Mouse (Mus musculus): ENCODE data around the gene Bicc1. TPM values are rescaled to one million over a fixed set of nuclear protein-coding genes. Genes with fewer than 3 reads are reported as not detected.

Gene Bicc1
- total and polyA plus RNA-seq, 3 experiments, result not detected

DNA sequence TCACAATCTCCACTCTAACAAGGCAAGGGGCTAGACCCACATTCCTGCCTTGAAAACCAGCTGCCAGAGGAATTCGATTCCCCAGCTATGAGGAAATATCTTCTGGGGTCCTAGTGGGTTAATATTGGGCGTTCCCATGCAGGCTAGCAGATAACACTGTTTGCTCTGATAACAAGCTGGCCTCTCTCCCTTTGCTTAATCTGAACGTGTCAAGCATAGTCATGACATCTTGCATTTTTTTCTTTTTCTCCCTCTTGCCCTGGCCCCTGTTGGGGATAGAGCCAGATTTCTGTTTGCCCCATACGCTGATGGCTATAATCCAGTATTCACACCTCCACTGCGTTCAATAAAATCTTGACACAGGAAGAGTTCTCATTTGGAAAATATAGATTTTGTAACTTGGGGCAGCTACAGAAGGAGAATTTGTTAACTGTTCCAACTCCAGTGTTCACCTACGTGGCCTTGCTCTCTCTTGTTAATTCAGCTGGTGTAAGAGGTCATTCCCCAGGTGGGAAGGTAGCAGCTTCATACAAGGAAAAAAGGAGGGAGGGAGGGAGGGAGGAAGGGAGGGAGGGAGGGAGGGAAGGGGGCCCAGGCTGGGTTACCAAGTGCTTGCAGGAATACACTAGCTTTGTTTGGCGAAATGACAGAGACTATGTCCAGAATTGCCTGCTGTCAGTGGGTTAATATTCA, 24.0 kb upstream of the Bicc1 start:
- DNase-seq (ENCODE audit: low read depth, low spot score), result peak; percentile 8
- TF ChIP-seq GATA1 (IDR thresholded peaks at IDR 0.05; ENCODE audit: low read depth, low read length) (peak; percentile 32; the same call in 1 of the 2 replicates), ZNF384 (IDR thresholded peaks at IDR 0.05; ENCODE audit: low read depth, low read length) (no peak)
- Histone ChIP-seq H3K9me3 (replicated peaks; ENCODE audit: insufficient read depth, low read length) (no peaks in the 10 kb centered on the region), H3K36me3 (ENCODE audit: control insufficient read depth in 1 of 2, insufficient read depth in 2 of 2, low read length in 2 of 2) (0 out of 4 replicates have a peak, but pooled peaks cover 0 to 2% of the 10 kb centered on the region in 2 experiments), H3K27ac (ENCODE audit: control insufficient read depth, low read depth, low read length) (no peak overlapping the region), H3K4me1 (ENCODE audit: control insufficient read depth in 1 of 2, insufficient read depth in 2 of 2, low read length in 2 of 2) (no peaks in the 10 kb centered on the region), H3K27me3 (ENCODE audit: control insufficient read depth in 1 of 2, insufficient read depth in 2 of 2, low read length in 2 of 2) (no peaks in the 10 kb centered on the region), H3K9ac (ENCODE audit: control insufficient read depth, low read depth, low read length, poor library complexity, severe bottlenecking) (no peak overlapping the region), H3K79me2 (ENCODE audit: control insufficient read depth, insufficient read depth, low read length, poor library complexity) (no peaks in the 10 kb centered on the region), H3K4me3 (ENCODE audit: control insufficient read depth in 1 of 2, insufficient read depth in 1 of 2, low read depth in 2 of 2, low read length in 2 of 2) (no peak overlapping the region)

DNA sequence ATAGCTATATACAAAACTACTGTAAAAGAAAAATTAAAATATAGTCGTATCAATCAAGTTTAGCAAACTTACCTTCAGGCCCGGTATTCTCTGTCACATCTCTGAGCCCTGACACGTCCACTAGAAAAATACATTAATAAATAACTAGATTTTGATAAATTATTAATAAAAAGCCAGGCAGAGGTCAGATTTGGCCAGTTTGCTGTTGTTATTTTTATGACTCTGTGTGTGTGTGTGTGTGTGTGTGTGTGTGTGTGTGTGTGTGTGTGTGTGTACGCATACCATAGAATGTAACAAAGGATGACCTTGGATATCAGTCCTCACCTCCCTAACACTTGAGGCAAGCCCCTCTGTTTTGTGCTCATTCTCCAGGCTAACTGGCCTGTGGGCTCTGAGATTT, 22.4 kb upstream of the Bicc1 start:
- TF ChIP-seq KAT2A (conservative IDR thresholded peaks at IDR 0.05; ENCODE audit: low read depth, low read length), result no peak
- TF ChIP-seq ELF1 (IDR thresholded peaks at IDR 0.05; ENCODE audit: low read depth, low read length), result no peak
- no peak for TF ChIP-seq ZNF384 (IDR thresholded peaks at IDR 0.05; ENCODE audit: low read depth, low read length)
- no peak for TF ChIP-seq E2F4 (IDR thresholded peaks at IDR 0.05; ENCODE audit: borderline replicate concordance, low read depth, low read length)
- TF ChIP-seq NELFE (IDR thresholded peaks at IDR 0.05; ENCODE audit: low read depth, low read length), result no peak
- no peak for TF ChIP-seq GATA1 (IDR thresholded peaks at IDR 0.05; ENCODE audit: low read depth, low read length)
- no peak for TF ChIP-seq SIN3A (IDR thresholded peaks at IDR 0.05; ENCODE audit: low read length)
- no peak for TF ChIP-seq HCFC1 (IDR thresholded peaks at IDR 0.05; ENCODE audit: low read depth, low read length)
- H3K4me1 ChIP-seq (ENCODE audit: control insufficient read depth in 1 of 2, insufficient read depth in 2 of 2, low read length in 2 of 2), result no peaks in the 10 kb centered on the region
- H3K9ac ChIP-seq (ENCODE audit: control insufficient read depth, low read depth, low read length, poor library complexity, severe bottlenecking), result no peak overlapping the region
- DNase-seq (ENCODE audit: low read depth, low spot score), result no peak
- no peaks in the 10 kb centered on the region for H3K79me2 ChIP-seq (ENCODE audit: control insufficient read depth, insufficient read depth, low read length, poor library complexity)
- H3K27me3 ChIP-seq (ENCODE audit: control insufficient read depth in 1 of 2, insufficient read depth in 2 of 2, low read length in 2 of 2), result no peaks in the 10 kb centered on the region
- no peaks in the 10 kb centered on the region for H3K9me3 ChIP-seq (replicated peaks; ENCODE audit: insufficient read depth, low read length)
- no peak overlapping the region for H3K27ac ChIP-seq (ENCODE audit: control insufficient read depth, low read depth, low read length)
- H3K4me3 ChIP-seq (ENCODE audit: control insufficient read depth in 1 of 2, insufficient read depth in 1 of 2, low read depth in 2 of 2, low read length in 2 of 2), result no peak overlapping the region
- H3K36me3 ChIP-seq (ENCODE audit: control insufficient read depth in 1 of 2, insufficient read depth in 2 of 2, low read length in 2 of 2), result 0 out of 4 replicates have a peak, but pooled peaks cover 0 to 2% of the 10 kb centered on the region in 2 experiments

DNA sequence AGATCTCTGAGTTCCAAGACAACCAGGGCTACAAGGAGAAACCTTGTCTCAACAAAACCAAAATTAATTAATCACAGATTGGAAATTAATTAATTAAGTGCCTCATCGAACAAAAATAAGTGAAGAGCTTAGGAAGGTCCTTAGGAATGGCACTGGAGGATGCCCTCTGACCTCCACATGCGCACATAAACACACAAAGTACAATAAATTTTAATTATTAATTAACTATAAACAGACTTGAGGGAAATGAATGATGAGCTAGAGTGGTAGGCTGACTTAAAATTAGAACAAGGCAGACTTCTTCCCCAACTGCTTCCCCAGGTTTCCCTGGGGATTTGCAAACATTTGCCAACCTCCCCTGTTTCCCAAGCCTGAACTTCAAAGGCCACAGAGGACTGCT, 21.6 kb upstream of the Bicc1 start:
- no peak overlapping the region for H3K27ac ChIP-seq (ENCODE audit: control insufficient read depth, low read depth, low read length)
- TF ChIP-seq E2F4 (IDR thresholded peaks at IDR 0.05; ENCODE audit: borderline replicate concordance, low read depth, low read length), result no peak
- no peak for TF ChIP-seq JUND (IDR thresholded peaks at IDR 0.05; ENCODE audit: low read depth, low read length)
- TF ChIP-seq NELFE (IDR thresholded peaks at IDR 0.05; ENCODE audit: low read depth, low read length), result no peak
- TF ChIP-seq ZMIZ1 (IDR thresholded peaks at IDR 0.05; ENCODE audit: low read depth, low read length), result no peak
- TF ChIP-seq BHLHE40 (IDR thresholded peaks at IDR 0.05; ENCODE audit: borderline replicate concordance, low read depth, low read length), result no peak
- no peak for TF ChIP-seq MAZ (IDR thresholded peaks at IDR 0.05; ENCODE audit: low read depth, low read length)
- no peak for TF ChIP-seq TCF12 (IDR thresholded peaks at IDR 0.05; ENCODE audit: low read depth, low read length)
- no peak for TF ChIP-seq MEF2A (IDR thresholded peaks at IDR 0.05; ENCODE audit: extremely low read depth, insufficient replicate concordance, low read depth, low read length, poor library complexity, severe bottlenecking)
- no peak for TF ChIP-seq MYC (IDR thresholded peaks at IDR 0.05; ENCODE audit: low read depth, low read length)
- no peaks in the 10 kb centered on the region for H3K79me2 ChIP-seq (ENCODE audit: control insufficient read depth, insufficient read depth, low read length, poor library complexity)
- H3K4me3 ChIP-seq (ENCODE audit: control insufficient read depth in 1 of 2, insufficient read depth in 1 of 2, low read depth in 2 of 2, low read length in 2 of 2), result no peak overlapping the region
- no peaks in the 10 kb centered on the region for H3K27me3 ChIP-seq (ENCODE audit: control insufficient read depth in 1 of 2, insufficient read depth in 2 of 2, low read length in 2 of 2)
- H3K4me1 ChIP-seq (ENCODE audit: control insufficient read depth in 1 of 2, insufficient read depth in 2 of 2, low read length in 2 of 2), result no peaks in the 10 kb centered on the region
- H3K36me3 ChIP-seq (ENCODE audit: control insufficient read depth in 1 of 2, insufficient read depth in 2 of 2, low read length in 2 of 2), result 0 out of 4 replicates have a peak, but pooled peaks cover 0 to 2% of the 10 kb centered on the region in 2 experiments
- no peak overlapping the region for H3K9ac ChIP-seq (ENCODE audit: control insufficient read depth, low read depth, low read length, poor library complexity, severe bottlenecking)
- no peak for DNase-seq (ENCODE audit: low read depth, low spot score)
- no peaks in the 10 kb centered on the region for H3K9me3 ChIP-seq (replicated peaks; ENCODE audit: insufficient read depth, low read length)

Data from MEL (cell line).